Mouse (Mus musculus) hindbrain, embryonic 11.5 days (tissue): ENCODE measurements around the gene Hoxa9. TPM values are rescaled to one million over a fixed set of nuclear protein-coding genes. Genes with fewer than 3 reads are reported as not detected.
A peak's percentile ranks its signal among the peaks of the same experiment; 100 is the strongest.

Source experiments
- ATAC-seq: fragments of 200-750 bp; cut with Nextera tagmentation; 2 replicates; pipeline ENCODE4 v1.8.0; 2017; ENCODE audit warnings: mild to moderate bottlenecking, moderate TSS enrichment, moderate library complexity; ENCODE audit not compliant: low FRiP score
- DNase-seq: peaks from one replicate; pipeline ENCODE4 v3.0.0-alpha.2; 2015; ENCODE audit warnings: low spot score
- H3K27ac ChIP-seq: fragments of 300-500 bp; sonication (generic); 2 replicates; pipeline ENCODE4 v1.5.1; 2014; ENCODE audit warnings: mild to moderate bottlenecking, low read depth, low read length
- H3K27me3 ChIP-seq: fragments of 300-500 bp; sonication (generic); 2 replicates; pipeline ENCODE4 v1.6.1; 2014; ENCODE audit warnings: mild to moderate bottlenecking, low read length, moderate library complexity, mixed read lengths; ENCODE audit not compliant: control insufficient read depth, insufficient read depth
- H3K36me3 ChIP-seq: fragments of 300-500 bp; sonication (generic); 2 replicates; pipeline ENCODE4 v1.6.1; 2014; ENCODE audit warnings: mild to moderate bottlenecking, low read length, moderate library complexity, mixed read lengths; ENCODE audit not compliant: control insufficient read depth, insufficient read depth
- H3K4me1 ChIP-seq: fragments of 300-500 bp; sonication (generic); replicated peaks from 2 replicates; pipeline ENCODE4 v1.6.1; 2014; ENCODE audit warnings: low read length, mixed read lengths; ENCODE audit not compliant: control insufficient read depth, insufficient read depth
- H3K4me2 ChIP-seq: fragments of 300-500 bp; sonication (generic); replicated peaks from 2 replicates; pipeline ENCODE4 v1.6.1; 2014; ENCODE audit warnings: mild to moderate bottlenecking, low read depth, low read length
- H3K4me3 ChIP-seq: fragments of 300-500 bp; sonication (generic); 2 replicates; pipeline ENCODE4 v1.5.1; 2014; ENCODE audit warnings: low read depth, low read length
- H3K9ac ChIP-seq: fragments of 300-500 bp; sonication (generic); 2 replicates; pipeline ENCODE4 v1.6.1; 2014; ENCODE audit warnings: low read depth, low read length
- H3K9me3 ChIP-seq: fragments of 300-500 bp; sonication (generic); 2 replicates; pipeline ENCODE4 v1.6.1; 2016; ENCODE audit warnings: low read length; ENCODE audit not compliant: control insufficient read depth
- WGBS: fragments of 180-500 bp; shearing (Covaris S2); extraction: QIAGEN DNeasy Blood & Tissue Kit; methylation state at CpG from one replicate; pipeline ENCODE4 v1.1.7; 2014; 5-methylcytosine and 5-hydroxymethylcytosine counted together
- polyA plus RNA-seq: library from polyadenylated mRNA; unstranded; fragments of >200 nt; fragmentation: Nextera tagmentation; extraction: Ambion mirVana; gene quantifications from 2 replicates; pipeline ENCODE4 v1.2.1, GENCODE M21; 2014

Gene Hoxa9
- 0.25 and 1.1 TPM in 2 replicates for polyA plus RNA-seq

- no peak for ATAC-seq
- Histone ChIP-seq H3K4me2 (no peak within 1 kb of the TSS), H3K27me3 (peaks cover 92% of the 10 kb centered on the region)
Measured at GRCm38 (mm10) chr6:52230516-52231165, at the start of gene Hoxa9. TSS of gene Hoxa9 (minus strand) at chr6:52231089.

GRCm38 (mm10) chr6:52276920-52277319, 46.0 kb upstream of the Hoxa9 start:
- Histone ChIP-seq H3K27ac (no peak overlapping the region), H3K4me1 (no peaks in the 10 kb centered on the region), H3K36me3 (no peaks in the 10 kb centered on the region), H3K9ac (no peak overlapping the region), H3K27me3 (peaks cover 65% of the 10 kb centered on the region), H3K9me3 (no peaks in the 10 kb centered on the region), H3K4me3 (no peak overlapping the region), H3K4me2 (no peak overlapping the region)
- DNase-seq (no peak), ATAC-seq (no peak)
- WGBS = 5% methylated on average over 5 of the region's 5 CpGs

More at GRCm38 (mm10) chr6:52230516-52231165, at the start of gene Hoxa9:
- no peaks in the 10 kb centered on the region for H3K36me3 ChIP-seq
- H3K4me3 ChIP-seq = no peak within 1 kb of the TSS
- H3K9me3 ChIP-seq = no peaks in the 10 kb centered on the region
- 0 out of 2 replicates have a peak, but pooled peaks cover 3% of the 10 kb centered on the region for H3K4me1 ChIP-seq
- under 1% methylated on average over 22 of the region's 36 CpGs for WGBS
- H3K27ac ChIP-seq = no peak within 1 kb of the TSS
- H3K9ac ChIP-seq = no peak within 1 kb of the TSS
- DNase-seq = peak; percentile 65

GRCm38 (mm10) chr6:52276382-52276781, 45.5 kb upstream of the Hoxa9 start:
- H3K9ac ChIP-seq = no peak overlapping the region
- no peaks in the 10 kb centered on the region for H3K36me3 ChIP-seq
- H3K4me2 ChIP-seq = no peak overlapping the region
- WGBS = 3% methylated on average over 6 of the region's 6 CpGs
- H3K4me3 ChIP-seq = no peak overlapping the region
- H3K27ac ChIP-seq = no peak overlapping the region
- H3K27me3 ChIP-seq = peaks cover 70% of the 10 kb centered on the region
- no peaks in the 10 kb centered on the region for H3K4me1 ChIP-seq
- no peaks in the 10 kb centered on the region for H3K9me3 ChIP-seq
- no peak for ATAC-seq
- peak; percentile 37 for DNase-seq

GRCm38 (mm10) chr6:52275563-52276280, 44.8 kb upstream of the Hoxa9 start:
- no peak for ATAC-seq
- no peaks in the 10 kb centered on the region for H3K4me1 ChIP-seq
- no peak overlapping the region for H3K9ac ChIP-seq
- no peaks in the 10 kb centered on the region for H3K36me3 ChIP-seq
- DNase-seq = peak; percentile 39
- 5% methylated on average over 8 of the region's 8 CpGs for WGBS
- H3K27ac ChIP-seq = no peak overlapping the region
- H3K4me2 ChIP-seq = no peak overlapping the region
- no peaks in the 10 kb centered on the region for H3K9me3 ChIP-seq
- H3K4me3 ChIP-seq = no peak overlapping the region
- peaks cover 73% of the 10 kb centered on the region for H3K27me3 ChIP-seq

- ATAC-seq (no peak), DNase-seq (no peak)
- 1% methylated on average over 11 of the region's 11 CpGs for WGBS
- peaks cover 81% of the 10 kb centered on the region for H3K27me3 ChIP-seq
- H3K4me3 ChIP-seq = no peak overlapping the region
- H3K27ac ChIP-seq = no peak overlapping the region
- H3K36me3 ChIP-seq = no peaks in the 10 kb centered on the region
- H3K4me2 ChIP-seq = no peak overlapping the region
- no peak overlapping the region for H3K9ac ChIP-seq
- no peaks in the 10 kb centered on the region for H3K9me3 ChIP-seq
- H3K4me1 ChIP-seq = no peaks in the 10 kb centered on the region
Measured at GRCm38 (mm10) chr6:52274576-52274975, 43.7 kb upstream of the Hoxa9 start.

GRCm38 (mm10) chr6:52273656-52274280, 42.9 kb upstream of the Hoxa9 start:
- Histone ChIP-seq H3K4me2 (no peak overlapping the region), H3K36me3 (no peaks in the 10 kb centered on the region), H3K27me3 (peaks cover 89% of the 10 kb centered on the region), H3K27ac (no peak overlapping the region), H3K4me3 (no peak overlapping the region), H3K9me3 (no peaks in the 10 kb centered on the region), H3K9ac (no peak overlapping the region), H3K4me1 (no peaks in the 10 kb centered on the region)
- DNase-seq (peak; percentile 55), ATAC-seq (no peak)
- under 1% methylated on average over 22 of the region's 22 CpGs for WGBS

GRCm38 (mm10) chr6:52272766-52273655, 42.1 kb upstream of the Hoxa9 start:
- no peak overlapping the region for H3K4me3 ChIP-seq
- H3K4me1 ChIP-seq = no peaks in the 10 kb centered on the region
- peaks cover 95% of the 10 kb centered on the region for H3K27me3 ChIP-seq
- H3K36me3 ChIP-seq = no peaks in the 10 kb centered on the region
- H3K4me2 ChIP-seq = no peak overlapping the region
- peak; percentile 53 for DNase-seq
- H3K9me3 ChIP-seq = no peaks in the 10 kb centered on the region
- no peak for ATAC-seq
- 2% methylated on average over 22 of the region's 22 CpGs for WGBS
- no peak overlapping the region for H3K9ac ChIP-seq
- H3K27ac ChIP-seq = no peak overlapping the region
